Mouse (Mus musculus): Measurements from ENCODE around the gene Gm10799.

DNA sequence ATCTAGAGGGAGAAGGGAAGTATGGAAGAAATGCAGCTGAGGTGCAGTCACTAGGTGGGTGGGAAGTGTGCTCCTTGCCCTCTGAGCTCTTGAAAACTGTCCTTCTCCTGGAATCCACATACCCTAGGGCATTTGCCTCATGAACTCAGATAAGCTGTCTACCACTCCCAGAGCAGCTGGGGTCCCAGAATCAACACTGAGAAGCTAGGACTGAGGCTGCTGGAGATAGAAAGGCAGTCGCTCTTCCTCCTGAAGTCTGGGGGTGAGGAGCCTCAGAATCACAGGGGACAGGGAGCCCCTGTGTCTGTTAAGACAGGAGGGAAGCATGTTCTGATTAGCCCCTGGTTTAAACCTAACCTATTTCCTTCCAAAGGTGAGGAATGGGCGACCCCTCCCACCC, 41.2 kb upstream of the Gm10799 start:
- TF ChIP-seq POLR2A (IDR thresholded peaks at IDR 0.05; ENCODE audit: insufficient read depth, low read depth, low read length): no peak
- no peak for TF ChIP-seq CTCF (IDR thresholded peaks at IDR 0.05; ENCODE audit: insufficient read depth, low read depth, low read length)
